16 mouse cellular contexts compared by ENCODE assay signal in the genomic region with DNA sequence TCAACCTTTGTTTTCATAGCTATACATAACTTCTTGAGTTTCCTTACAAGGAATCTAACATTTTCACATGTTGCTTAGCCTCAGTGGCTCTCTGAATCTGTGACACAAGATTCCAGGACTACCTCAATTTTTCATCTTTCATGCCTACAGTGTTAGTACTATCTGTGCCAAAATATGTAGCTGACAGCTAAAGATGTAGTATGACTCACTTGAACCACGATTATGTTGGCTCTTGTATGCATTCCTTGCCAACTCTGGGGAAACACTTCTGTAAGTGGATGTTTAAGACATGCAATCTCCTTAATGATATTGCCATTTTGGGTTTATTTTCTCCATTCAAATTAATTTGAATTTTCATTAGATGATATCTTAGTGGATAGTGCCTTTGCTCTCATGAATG.
"Had no signal": no experiment of that assay in that cellular context is flagged by ENCODE, and none has a peak within 500 bp of the region (broad histone marks: within the 10 kb centered on the region; RNA-seq: fewer than 3 reads in every experiment).

No protein-coding gene starts in this region.

- H3K27me3 ChIP-seq: lung, embryonic 15.5 days; megakaryocyte, embryonic 14.5 days; midbrain, embryonic 13.5 days; midbrain, embryonic 15.5 days; neural tube, embryonic 12.5 days; stomach, embryonic 15.5 days had no signal

- H3K4me1 ChIP-seq: lung, embryonic 15.5 days; megakaryocyte, embryonic 14.5 days; midbrain, embryonic 13.5 days; midbrain, embryonic 15.5 days; neural tube, embryonic 12.5 days; stomach, embryonic 15.5 days had no signal

- DNase-seq: liver, postnatal 0 days; lung, adult 2 months; lung, postnatal 14 days; lung, postnatal 36 days; right cerebral cortex, postnatal 14 days; thymus, adult 2 months; thymus, postnatal 25 days had no signal

- H3K36me3 ChIP-seq: lung, embryonic 15.5 days; midbrain, embryonic 13.5 days; midbrain, embryonic 15.5 days; neural tube, embryonic 12.5 days; stomach, embryonic 15.5 days had no signal

- H3K9me3 ChIP-seq: lung, embryonic 15.5 days; megakaryocyte, embryonic 14.5 days; midbrain, embryonic 13.5 days; midbrain, embryonic 15.5 days; neural tube, embryonic 12.5 days; stomach, embryonic 15.5 days had no signal

- ATAC-seq: liver, postnatal 0 days; lung, postnatal 0 days; midbrain, embryonic 13.5 days; midbrain, embryonic 15.5 days had no signal

- H3K4me3 ChIP-seq: lung, embryonic 15.5 days; megakaryocyte, embryonic 14.5 days; midbrain, embryonic 13.5 days; midbrain, embryonic 15.5 days; neural tube, embryonic 12.5 days; stomach, embryonic 15.5 days had no signal

- H3K27ac ChIP-seq: lung, embryonic 15.5 days; macrophage; midbrain, embryonic 13.5 days; midbrain, embryonic 15.5 days; neural tube, embryonic 12.5 days; stomach, embryonic 15.5 days; stomach, postnatal 0 days had no signal
